Mouse (Mus musculus) ES-E14 (cell line): ENCODE data around the gene Sft2d2.

Experiments
- HCFC1 ChIP-seq: IDR thresholded peaks from 2 replicates; pipeline ENCODE4 v1.6.1; 2012; ENCODE audit warnings: low read length, inconsistent platforms, borderline replicate concordance; ENCODE audit not compliant: insufficient read depth
- ZC3H11A ChIP-seq: IDR thresholded peaks from 2 replicates; pipeline ENCODE4 v1.6.1; 2012; ENCODE audit warnings: low read depth, mild to moderate bottlenecking, inconsistent platforms, low read length, borderline replicate concordance
- ZNF384 ChIP-seq: IDR thresholded peaks from 2 replicates; pipeline ENCODE4 v1.6.1; 2012; ENCODE audit warnings: low read depth, low read length, inconsistent platforms

DNA sequence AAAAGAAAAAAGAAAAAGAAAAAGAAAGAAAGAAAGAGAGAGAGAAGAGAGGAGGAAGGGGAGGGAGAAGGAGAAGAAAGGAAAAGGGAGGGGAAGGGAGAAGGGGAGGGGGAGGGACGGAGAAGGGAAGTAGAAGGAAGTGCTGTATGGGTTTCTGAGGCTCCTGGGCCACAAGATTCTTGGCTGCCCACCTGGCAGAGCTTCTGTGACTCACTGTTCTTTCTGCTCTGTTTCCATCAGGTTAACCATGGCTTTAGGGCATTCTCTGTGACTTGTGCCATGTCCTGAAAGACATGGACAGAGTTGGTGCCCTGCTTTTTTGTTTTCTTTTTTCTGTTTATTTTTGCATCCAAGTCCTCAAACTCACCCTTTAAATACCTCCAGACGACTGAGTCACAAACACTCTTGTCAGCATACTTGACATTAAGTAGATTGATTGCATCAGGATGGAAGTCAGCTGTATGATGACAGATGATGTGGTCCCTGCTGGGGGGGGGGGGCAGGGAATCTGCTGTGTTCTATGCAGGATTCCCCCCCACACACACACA is 9.3 kb upstream of the Sft2d2 start:
- TF ChIP-seq HCFC1 = no peak
- no peak for TF ChIP-seq ZNF384
- no peak for TF ChIP-seq ZC3H11A
